Mouse (Mus musculus) liver, adult 2 months (tissue): ENCODE results near the gene Ubb.

Experiments used
- CTCF ChIP-seq: fragments of 200-500 bp; IDR thresholded peaks from 2 replicates; pipeline ENCODE4 v1.5.1; 2011; ENCODE audit warnings: low read depth, low read length, control low read depth
- POLR2A ChIP-seq: fragments of 200-500 bp; IDR thresholded peaks from 2 replicates; pipeline ENCODE4 v1.6.1; 2011; ENCODE audit warnings: low read length, control low read depth; ENCODE audit not compliant: insufficient read depth; ENCODE audit errors: extremely low read depth

DNA sequence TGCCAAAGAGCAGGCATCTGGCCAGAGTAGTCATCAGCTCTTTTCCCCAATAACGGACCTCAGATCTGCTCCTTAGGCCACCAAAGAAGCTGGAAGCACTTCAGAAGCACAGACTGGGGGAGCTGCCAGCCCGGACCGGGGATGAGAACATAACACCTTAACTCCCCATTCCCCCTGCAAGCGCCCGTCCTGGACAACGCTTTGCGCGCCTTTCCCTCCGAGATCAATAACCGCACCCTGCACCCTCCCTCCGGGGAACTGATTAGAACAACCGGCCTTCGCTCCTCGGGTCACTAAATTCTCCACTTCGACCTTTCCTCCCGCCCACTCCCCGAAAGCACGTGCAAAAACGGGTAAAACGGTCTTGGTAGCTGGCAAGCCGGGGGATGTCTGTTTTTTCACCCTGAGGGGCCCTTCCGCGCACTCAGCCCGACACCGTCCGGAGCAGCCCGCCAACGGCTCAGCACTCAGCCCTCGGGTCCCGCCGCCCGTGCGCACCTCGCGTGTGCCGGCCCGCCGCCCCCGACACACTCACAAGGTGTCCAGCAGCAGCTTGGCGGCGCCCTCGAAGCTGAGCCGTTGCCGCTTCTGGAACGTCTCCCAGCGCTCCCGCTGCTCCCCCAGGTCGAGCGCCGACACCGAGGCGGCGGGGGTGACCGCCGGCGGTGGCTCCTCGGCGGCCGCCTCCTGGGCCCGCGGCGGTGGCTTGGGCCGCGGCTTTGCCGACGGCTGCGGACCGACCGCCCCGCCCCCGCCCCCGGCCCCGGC is 12.5 kb upstream of the Ubb start:
- TF ChIP-seq POLR2A = no peak
- no peak for TF ChIP-seq CTCF
